8 mouse cellular contexts compared by ENCODE assay signal in the genomic region with DNA sequence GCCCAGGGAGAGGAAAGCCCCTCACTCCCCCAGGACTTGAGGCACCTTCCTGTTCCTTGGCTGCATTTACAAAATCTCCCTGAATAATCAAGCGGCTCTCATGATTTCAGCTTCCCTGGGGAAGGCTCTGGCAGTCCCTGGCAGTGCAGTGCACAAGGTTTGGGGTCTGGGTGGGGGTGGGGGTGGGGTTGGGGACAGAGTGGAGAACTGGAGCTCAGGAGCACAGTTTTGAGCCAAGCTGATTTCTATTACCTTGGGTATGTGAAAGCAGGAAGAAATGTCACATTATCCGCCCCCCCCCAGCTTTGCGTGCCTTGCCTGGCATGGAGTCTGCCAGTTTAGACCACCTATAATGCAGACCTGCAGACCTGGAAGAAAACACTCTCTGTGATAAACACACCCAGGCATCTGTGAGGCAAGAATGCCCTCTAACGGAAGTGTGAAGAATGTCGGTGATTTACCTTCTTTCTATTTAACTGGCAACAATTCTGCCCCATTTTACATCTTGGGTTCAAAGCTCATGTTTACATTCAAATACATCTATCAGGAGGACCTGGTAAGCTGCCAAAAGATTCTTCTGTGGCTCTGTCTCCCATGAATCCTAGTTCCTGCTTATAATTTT.
DNase-seq lines count a peak whose midpoint lies in the region; ATAC-seq and TF ChIP-seq lines count a peak whose summit lies in the region.
"Had no signal": no experiment of that assay in that cellular context is flagged by ENCODE, and none has a peak within 500 bp of the region (broad histone marks: within the 10 kb centered on the region; RNA-seq: fewer than 3 reads in every experiment).

No protein-coding gene starts in this region.

- no peaks in the 10 kb centered on the region for H3K9me3 ChIP-seq in lung, postnatal 0 days (ENCODE audit: low read length)
- H3K9me3 ChIP-seq: neural tube, embryonic 13.5 days had no signal

- no peak for TF ChIP-seq EP300 in lung, postnatal 0 days (IDR thresholded peaks at IDR 0.05)

- DNase-seq in kidney, postnatal 14 days, result peak; percentile 26
- DNase-seq in kidney, adult 18-20 months, result no peak
- DNase-seq in R1 (ENCODE audit: low read depth, low spot score), result peak; percentile 13
- peak; percentile 12 for DNase-seq in embryo, embryonic 9.5 days (ENCODE audit: extremely low spot score)
- DNase-seq in lung, postnatal 0 days (ENCODE audit: low spot score), result peak; percentile 59
- DNase-seq in frontal cortex, postnatal 10 days (ENCODE audit: low spot score in 2 of 2), result no peak

- H3K9ac ChIP-seq in lung, postnatal 0 days (replicated peaks; ENCODE audit: low read depth), result no peak overlapping the region
- H3K9ac ChIP-seq: neural tube, embryonic 13.5 days had no signal

- H3K4me2 ChIP-seq in lung, postnatal 0 days (replicated peaks; ENCODE audit: low read depth, low read length), result no peak overlapping the region
- H3K4me2 ChIP-seq: neural tube, embryonic 13.5 days had no signal

- TF ChIP-seq CTCF in lung, postnatal 0 days (IDR thresholded peaks at IDR 0.05), result peak; percentile 64

- H3K4me3 ChIP-seq in lung, postnatal 0 days (ENCODE audit: low read depth, low read length), result no peak overlapping the region
- H3K4me3 ChIP-seq: neural tube, embryonic 13.5 days had no signal

- no peaks in the 10 kb centered on the region for H3K27me3 ChIP-seq in lung, postnatal 0 days (replicated peaks; ENCODE audit: insufficient read depth, low read length)
- H3K27me3 ChIP-seq: neural tube, embryonic 13.5 days had no signal

- H3K36me3 ChIP-seq in lung, postnatal 0 days (ENCODE audit: insufficient read depth, low read length), result no peaks in the 10 kb centered on the region
- H3K36me3 ChIP-seq: neural tube, embryonic 13.5 days had no signal

- ATAC-seq in lung, postnatal 0 days, result peak; percentile 46
- no peak for ATAC-seq in erythroid progenitor cell, adult 5-6 weeks (replicated peaks; ENCODE audit: low FRiP score, poor library complexity, severe bottlenecking)

- no peaks in the 10 kb centered on the region for H3K4me1 ChIP-seq in lung, postnatal 0 days (ENCODE audit: insufficient read depth, low read depth, low read length)
- H3K4me1 ChIP-seq: neural tube, embryonic 13.5 days had no signal

- WGBS in lung, postnatal 0 days, result 37% methylated on average over 5 of the region's 5 CpGs

- no peak overlapping the region for H3K27ac ChIP-seq in lung, postnatal 0 days (ENCODE audit: low read length)
- H3K27ac ChIP-seq: neural tube, embryonic 13.5 days had no signal

Comparison
In these comparisons a context has a peak if more than half of its experiments do, and no peak if none do; other contexts are left out.
1. DNase-seq: peak in kidney, postnatal 14 days (single experiment), R1 (single experiment), embryo, embryonic 9.5 days (single experiment) and lung, postnatal 0 days (single experiment); none in kidney, adult 18-20 months (single experiment) and frontal cortex, postnatal 10 days (0 of 2).